Mouse (Mus musculus): ENCODE measurements around the gene Gm21970.

DNA sequence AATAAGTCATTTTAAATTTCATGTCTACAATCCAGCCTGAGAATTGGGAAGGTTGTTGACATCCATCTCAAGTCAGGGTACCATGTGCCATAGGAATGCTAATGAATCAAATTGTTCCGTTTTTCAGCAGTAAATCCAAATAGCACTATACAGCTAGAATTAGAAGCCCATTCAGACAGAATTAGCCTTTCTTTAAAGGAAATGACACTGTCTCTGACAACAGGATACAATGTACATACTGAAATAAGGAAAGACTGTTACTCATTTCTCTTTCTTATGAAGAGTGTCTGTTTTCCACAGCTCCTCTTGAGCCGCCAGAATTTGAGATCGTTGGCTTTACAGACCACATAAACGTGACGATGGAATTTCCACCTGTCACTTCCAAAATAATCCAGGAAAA lies at the start of gene Gm21970:
- no peak for TF ChIP-seq CTCF (IDR thresholded peaks at IDR 0.05; ENCODE audit: extremely low read depth, insufficient read depth, insufficient read length, insufficient replicate concordance)
- no peak for TF ChIP-seq POLR2A (IDR thresholded peaks at IDR 0.05; ENCODE audit: low read depth, low read length)
